Mouse (Mus musculus) lung, postnatal 10 days (tissue): ENCODE results near the gene Ube2o.

ENCODE experiments used
- DNase-seq: peaks from one replicate; pipeline ENCODE4 v3.0.0; 2021

Ube2o gene

DNA sequence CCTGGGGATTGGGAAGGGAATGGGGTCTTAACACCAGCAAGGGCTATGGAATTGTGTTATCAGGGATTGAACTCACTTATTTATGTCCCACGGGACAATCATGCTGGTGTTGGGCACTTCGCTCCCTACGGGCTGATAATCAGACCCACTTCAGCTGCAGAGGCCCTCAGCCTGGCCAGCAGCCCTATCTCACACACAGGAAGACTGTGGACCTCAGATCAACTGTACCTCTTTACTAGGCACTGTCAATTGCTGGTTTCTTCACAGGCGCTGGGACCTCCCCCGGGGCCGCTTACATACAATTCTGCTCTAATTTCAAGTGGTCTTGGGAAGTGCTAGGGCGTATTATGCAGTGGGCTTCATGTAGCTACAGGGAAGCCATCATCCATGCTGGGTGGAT, 44.6 kb downstream of the Ube2o start:
- no peak for DNase-seq

DNA sequence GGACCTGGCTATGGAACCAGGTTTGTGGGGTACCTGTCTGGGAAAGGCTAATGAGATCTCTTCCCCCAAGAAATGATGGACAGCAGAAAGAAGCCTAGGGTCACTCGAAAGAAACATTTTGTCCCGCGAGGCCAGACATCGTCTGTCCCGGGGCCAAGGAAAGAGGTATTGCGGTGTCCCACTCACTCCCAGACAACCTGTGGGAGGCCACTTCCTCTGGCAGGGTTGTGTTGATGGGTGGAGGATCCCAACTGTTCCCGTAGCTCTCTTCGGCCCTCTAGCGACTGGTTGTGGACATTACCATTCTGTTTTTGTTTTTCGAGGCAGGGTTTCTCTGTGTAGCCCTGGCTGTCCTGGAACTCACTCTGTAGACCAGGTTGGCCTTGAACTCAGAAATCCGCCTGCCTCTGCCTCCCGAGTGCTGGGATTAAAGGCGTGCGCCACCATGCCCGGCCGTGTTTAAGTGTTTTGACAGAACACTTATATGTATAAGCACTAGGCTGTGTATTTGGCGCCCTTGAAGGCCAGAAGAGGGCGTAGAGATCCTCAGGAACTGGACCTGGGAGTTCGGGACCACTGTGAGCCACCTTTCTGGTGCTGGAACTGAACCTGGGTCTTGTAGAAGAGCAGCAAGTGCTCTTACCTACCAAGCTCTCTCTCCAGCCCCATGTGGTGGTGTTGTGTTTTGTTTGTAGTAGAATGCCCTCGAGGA, 46.9 kb downstream of the Ube2o start:
- peak; percentile 85 for DNase-seq

DNA sequence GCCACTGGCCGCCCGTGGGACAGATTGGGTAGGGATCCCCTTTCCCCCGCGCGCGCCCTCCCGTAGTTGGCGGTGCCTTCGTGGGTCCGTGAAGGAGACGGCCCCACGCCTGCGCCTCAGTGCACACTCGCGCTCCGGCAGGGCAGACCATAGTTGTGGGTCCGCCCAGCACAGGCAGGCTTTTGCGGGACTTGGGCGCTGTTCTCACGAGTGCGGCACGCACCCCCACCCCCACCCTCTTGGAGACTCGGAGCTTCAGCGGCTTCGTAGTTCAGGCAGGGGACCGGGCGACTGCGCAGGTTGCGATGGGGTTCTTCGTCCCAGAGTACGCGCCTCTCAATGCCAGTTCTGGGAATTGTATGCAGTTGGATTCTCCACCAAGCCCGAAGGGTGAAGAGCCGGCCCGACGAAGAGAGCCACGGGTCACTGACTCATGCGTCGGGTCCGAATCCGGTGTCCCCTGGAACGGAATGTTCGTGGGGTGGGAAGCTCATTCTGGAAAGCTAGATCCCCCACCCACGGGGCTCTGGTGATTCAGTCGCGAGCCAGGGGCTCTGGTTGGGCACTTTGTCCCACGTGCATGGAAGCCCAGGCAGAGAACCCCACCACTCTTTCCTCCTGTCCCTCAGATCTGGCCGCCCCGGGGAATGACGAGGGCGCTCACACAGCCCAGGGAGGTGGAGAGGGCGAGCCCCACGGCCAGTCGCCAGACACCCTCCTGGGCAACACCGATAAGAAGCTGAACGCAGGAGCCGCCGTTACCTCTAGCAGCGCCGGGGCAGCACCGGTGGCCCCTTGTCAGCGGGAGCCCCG, 47.7 kb downstream of the Ube2o start:
- DNase-seq = peak; percentile 44

DNA sequence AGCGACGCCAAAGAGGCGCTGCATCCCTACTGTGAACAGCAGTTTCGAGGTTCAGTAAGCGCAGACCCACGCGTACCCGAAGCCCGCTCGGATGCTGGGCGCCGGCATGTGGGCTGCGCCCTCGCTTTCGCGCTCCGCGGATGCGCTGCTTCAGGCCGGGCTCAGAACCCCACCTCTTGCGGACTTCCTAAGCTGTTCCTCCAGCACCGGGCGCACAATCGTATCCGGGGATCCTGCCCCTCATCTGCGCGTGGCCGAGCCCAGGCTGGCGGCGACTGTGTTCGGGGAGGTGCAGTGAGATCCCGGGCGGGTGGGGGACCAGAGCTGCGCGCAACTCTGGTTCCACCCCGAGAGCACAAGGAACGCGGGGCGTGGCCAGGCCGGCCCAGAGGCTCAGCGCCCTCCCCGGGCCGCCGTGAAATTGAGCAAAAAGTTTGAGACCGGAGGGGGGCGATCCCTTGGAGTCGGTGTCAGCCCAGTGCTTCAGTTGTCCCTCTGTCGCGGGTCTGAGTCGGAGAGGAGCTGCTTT, 48.4 kb downstream of the Ube2o start:
- DNase-seq = peak; percentile 87

DNA sequence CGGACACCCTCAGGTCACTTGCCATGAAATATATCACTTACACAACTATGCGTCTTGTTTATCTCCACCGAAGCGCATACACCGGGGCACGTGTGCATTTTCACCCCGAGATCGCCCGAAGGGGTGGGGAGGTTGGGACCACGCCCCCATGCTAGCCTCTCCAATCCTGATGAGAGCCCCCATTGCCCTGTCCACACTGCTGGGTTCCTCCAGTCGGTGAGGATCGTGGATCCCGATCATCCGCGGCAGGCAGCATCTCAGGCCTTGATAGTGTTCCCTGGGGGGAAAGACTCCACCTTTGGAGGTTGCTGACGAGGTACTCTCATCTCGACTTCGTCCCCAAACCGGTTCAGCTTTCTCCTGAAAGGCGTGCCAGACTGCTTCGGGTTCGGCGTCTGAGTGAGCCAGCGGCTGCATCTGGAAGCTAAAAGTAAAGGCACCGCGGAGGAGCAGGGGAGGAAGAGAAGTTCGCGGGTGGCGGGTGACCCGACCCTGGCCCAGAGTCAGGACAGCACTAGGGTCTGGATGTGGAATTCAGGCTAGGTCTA, 48.9 kb downstream of the Ube2o start:
- peak; percentile 58 for DNase-seq

DNA sequence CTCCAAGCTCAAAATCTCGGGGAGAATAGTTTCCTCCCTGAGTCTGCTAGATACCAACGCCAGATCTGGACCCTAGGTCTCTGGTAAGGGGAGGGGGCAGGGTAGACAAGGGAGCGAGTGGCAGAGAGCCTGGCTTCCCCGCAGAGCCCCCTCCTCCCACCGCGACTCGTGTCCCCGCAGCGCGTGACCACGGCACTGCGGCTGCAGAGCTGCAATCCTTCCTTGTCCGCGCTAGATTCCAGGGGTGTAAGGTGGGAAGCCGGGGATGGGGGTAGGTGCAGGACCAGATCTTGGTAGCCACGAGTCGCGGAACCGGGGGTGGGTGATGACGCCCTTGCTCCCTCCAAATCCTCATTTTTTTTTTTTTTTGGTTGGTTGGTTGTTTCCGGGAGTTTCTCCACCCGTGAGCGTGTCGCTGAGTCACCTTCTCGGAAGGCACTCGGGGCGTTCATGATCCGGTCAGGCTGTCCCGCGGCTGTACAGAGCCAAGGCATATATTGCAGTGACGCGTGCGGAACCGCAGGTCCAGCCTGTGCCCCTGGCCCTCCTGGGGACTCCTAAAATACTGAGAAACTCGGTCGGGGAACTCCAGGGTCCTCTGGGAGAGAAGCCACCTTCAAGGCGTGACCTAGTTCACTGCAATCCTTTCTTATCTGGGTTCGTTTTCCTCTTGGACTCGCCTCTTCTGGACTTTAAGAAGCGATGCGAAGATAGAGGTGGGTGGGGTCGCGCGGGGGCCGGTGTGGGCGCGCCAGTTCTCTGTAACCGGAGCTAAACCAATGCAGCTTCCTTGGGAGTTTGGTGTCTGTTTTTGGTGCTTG, 49.7 kb downstream of the Ube2o start:
- DNase-seq = no peak

DNA sequence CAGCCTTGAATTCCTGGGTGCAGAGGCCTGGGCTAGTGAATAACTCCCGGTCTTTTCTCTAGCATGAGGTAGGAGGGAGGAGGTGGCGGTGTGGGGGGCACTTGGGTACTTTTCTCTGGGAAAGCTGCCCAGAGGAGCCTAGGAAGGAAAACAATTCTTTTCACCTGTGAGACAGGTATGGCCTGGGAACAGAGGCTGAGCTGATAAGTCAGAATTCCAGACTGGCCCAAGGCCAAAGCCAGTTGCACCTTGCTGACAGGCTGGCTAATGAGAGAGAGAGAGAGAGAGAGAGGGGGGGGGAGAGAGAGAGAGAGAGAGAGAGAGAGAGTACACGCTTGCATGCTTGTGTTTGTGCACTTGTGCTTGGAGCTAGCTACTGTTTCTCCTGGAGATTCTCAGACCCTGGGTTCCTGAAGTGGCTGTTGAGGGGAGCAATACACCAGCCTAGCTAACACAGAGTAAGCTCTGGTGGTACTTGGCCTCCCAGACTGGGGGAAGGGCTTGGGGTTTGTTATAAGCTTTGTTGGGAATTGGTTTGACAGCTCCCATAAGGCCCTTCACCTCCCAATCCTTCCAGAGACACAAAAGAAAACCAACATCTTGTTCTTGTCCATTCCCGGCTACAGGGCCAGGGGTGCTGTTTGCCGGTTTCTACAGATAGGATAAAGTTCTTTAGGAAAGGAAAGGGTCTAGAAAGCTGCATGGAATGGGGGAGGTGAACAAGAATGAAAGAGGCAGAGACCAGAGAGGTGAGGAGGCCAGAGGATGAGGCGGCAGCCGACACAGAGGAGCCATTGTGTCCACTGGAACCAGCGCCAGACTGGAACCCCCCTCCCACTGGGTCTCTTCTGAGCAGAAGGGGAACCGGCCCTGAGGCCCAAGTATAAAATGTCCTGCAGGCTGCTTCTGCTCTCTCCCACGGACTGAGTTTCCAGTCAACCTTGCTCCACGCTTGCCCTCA, 50.8 kb downstream of the Ube2o start, which contains the start of gene Sphk1:
Gene Sphk1 (plus strand): TSS at position 739 of the 961 bp plus-strand sequence.
- peak; percentile 59 for DNase-seq

DNA sequence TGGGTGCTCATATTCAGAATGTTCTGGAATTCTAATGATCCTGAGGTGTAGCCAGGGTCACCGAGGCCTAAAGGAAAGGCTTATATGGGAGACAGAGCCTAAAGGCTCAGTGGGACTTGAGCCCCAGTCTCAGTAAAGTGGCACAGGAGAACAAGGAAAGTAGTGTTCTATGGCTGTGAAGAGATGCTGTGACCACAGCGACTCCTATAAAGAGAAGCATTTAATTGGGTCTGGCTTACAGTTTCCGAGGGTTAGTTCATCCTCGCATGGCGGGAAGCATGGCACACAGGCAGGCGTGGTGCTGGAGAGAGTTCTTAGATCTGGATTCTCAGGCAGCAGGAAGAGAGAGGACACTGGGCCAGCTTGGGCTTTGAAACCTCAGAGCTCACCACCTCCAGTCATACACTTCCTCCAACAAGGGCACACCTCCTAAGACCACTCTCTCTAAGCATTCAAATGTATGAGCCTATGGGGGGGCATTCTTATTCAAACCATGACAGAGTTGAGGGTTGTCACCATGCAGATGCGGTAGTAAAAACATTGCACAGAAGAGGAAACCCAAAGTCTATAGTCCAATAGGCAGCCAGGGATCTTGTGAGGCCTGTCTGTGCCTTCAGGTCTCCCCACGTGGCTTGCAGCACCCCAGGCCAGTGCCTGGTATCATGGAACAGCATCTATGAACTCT, 52.5 kb downstream of the Ube2o start:
- no peak for DNase-seq

DNA sequence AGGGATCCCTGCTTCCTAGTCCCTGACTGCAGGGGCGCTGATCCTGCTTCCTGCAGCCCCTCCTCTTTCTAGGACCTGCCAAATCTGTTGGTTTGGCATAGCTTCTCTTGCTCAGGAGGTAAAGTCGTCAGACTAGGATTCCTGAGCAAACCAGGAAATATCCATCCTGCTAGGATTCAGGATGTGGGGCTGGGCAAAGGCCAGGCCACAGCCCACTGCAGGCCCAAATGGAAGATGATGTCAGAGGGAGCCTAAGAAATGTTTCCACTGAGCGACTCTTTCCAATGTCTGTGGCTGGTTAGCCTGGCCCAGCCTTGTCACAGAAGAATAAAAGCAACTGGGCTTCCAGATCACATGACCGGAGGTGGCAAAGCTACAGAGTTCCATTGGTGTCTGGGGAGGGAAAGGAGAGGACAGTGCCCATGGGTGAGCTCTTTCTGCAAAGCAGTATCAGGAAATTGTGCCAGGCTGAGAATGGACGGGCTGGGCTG, 57.5 kb downstream of the Ube2o start:
- DNase-seq = peak; percentile 64

DNA sequence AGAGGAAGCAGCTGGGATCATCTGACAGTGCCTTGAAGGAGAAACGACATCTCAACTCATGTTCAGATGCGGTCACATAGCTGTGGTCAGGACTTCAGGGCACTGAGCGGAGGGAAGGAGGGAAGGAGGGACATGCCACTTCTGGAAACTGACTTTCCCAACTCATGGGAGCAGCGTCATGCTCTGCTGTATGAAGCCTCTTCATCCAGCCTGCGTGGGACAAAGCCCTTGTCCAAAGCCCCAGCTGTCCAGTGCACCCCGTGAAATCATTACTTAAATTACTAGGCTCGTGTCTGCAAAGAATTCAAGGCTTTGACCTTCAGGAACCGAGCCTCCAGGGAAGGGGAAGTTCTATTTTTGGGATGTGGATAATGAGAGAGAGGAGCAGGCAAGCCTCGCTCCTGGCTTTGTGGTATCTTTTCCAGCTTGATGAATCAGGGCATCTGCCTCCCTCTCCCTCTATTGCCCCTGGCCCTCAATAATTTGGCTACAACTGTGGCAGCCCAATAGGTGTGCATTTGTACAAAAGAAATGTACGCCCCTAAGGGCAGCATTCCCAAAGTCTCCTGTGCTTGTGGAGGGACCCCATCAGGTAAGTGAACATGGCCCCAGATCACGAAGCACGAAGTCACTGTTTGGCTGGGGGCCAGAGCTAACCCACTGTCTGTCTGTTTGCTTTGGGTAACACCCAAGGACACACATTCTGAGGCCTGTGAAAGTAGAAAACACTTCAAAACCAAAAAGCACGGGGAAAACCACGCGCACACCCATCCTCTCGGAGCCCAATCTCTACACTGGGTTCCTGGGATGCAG, 58.2 kb downstream of the Ube2o start:
- peak; percentile 31 for DNase-seq

DNA sequence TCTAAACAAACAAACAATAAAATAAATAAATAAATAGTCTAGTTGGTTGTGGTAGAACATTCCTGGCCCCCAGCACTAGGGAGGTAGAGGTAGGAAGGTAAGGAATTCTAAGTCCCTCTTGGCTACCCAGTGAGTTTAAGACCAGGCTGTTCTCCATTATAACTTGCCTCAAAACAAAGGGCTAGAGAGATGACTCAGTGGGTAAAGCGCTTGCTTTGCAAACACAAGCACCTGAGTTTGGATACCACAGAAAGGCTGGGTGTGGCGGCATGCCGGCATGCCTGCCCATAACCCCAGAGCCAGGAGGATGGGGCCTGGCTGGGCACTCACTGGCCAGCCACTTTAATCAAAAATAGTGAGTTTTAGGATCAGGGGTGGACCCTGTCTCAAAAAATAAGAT, 59.2 kb downstream of the Ube2o start:
- DNase-seq = no peak

DNA sequence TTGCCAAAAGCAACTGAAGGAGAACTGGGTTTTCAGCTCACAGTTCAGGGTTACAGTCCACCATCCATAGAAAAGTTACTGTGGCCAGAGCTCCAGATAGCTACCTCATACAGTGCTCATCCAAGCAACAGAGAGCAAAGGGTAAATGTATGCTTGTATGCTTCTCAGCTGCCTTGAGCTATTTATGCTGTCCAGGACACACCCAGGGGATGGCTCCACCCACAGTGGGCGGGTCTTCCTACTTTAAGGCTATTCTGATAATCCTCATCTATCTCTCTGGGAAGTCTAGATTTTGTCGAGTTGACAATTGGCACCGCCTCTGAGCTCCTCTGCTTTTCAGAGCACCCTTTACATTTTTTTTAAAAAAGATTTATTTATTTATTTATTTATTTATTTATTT, 60.1 kb downstream of the Ube2o start:
- peak; percentile 59 for DNase-seq

DNA sequence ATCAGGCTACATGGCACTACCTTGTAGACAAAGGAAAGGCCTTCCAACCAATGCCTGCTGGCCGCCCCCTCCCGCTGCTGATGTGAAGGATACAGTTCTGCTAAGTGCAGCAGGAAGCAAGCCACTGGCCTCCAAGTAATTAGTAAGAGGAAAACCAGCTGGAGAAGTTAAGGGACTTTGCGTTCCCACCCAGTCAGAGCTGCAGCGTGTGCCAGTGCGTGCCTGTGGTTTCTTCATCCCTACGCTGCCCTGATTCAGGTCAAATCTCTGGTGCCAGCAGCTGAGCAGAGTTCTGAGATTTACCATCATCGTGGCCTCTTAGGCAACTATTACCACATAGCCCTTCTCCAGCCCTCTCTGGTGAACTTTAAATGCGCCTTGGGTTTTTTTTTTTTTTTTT, 62.8 kb downstream of the Ube2o start:
- peak; percentile 75 for DNase-seq

DNA sequence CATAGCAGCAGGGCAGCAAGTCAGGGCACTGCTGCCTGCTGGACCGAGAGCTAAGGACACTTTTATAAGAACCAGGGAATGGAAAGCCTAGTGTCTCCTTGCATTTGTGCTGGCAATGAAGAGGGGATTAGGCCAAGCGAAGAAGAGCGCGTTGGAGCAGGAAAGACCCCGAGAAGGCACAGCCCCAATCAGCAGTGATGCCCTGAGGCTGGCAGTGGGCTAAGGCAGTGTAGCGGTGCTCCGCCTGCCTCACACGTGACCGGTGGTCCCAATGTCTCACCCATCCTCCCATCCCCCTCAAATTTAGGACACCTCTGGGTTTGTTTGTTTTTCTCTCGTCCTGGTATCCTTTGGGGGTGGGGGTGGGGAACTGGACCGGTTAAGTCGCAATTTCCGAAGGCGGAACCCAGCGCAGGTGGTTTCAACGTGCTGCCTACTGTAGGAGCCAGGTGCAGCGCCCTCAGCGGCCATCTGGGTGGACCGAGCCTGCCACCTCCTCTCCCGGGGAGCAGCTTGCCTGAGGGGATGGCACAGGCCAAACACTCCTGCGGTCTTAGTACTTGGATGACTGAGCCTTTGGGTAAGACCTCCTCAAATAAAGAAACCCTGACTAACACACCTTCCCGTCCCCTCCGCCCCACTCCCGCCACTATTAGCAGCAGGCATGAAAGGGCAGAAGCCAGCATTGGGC, 65.8 kb downstream of the Ube2o start:
- no peak for DNase-seq

DNA sequence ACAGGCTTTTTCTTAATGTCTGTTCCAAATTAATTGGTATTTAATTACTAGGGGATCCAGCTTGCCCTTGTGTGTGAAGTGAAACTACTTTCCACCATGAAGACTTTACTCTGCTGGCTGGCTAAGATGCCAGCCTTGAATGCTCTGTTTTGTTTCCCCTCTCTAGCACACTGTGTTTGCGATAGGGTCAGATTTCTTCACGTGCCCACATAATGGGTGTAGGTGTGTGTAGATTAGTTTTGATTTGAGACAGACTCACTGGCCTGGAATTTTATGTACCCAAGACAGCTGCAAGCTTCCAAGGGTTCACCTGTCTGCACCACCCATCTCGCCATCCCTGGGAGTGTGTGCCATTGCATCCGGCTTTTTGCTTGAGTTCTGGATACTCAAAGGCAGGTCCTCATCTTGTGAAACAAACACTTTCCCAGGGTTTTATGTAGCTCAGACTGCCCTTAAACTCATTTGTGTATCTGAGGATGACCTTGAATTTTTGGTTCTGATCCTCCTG, 67.7 kb downstream of the Ube2o start:
- no peak for DNase-seq

DNA sequence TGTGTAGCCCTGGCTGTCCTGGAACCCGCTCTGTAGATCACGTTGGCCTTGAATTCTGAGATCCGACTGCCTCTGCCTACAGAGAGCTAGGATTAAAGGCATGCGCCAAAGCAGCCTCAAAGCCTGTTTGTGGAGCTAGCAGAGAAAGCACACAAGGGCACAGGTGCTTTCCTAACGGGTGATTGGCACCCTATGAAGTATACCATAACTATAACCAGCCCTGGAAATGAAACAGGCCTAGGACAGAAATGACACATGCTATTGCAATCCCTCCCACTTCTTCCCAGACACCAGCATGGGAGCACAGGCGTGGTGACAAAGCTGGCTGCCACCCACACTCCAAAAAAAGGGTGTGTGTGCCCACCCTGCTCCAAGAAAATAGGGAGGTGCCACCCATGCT, 68.3 kb downstream of the Ube2o start:
- no peak for DNase-seq

DNA sequence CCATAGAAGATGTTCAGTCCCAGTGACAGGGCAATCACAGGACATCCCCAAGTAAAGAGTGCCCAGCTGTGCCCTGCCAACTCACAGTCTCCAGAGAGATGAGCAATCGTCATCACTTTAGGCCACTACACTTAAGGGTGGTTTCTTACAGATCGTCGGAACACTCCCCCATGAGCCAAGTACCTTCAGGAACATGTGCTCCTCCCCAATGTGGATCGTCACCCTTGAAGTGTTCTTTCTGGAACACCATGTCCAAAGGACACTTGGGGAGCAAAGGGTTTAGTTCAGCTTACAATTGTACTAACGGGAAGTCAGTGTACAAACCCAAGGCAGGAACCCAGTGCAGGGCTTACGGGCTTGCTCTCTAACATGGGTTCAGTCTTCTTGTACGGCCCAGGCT, 69.1 kb downstream of the Ube2o start:
- DNase-seq = no peak

DNA sequence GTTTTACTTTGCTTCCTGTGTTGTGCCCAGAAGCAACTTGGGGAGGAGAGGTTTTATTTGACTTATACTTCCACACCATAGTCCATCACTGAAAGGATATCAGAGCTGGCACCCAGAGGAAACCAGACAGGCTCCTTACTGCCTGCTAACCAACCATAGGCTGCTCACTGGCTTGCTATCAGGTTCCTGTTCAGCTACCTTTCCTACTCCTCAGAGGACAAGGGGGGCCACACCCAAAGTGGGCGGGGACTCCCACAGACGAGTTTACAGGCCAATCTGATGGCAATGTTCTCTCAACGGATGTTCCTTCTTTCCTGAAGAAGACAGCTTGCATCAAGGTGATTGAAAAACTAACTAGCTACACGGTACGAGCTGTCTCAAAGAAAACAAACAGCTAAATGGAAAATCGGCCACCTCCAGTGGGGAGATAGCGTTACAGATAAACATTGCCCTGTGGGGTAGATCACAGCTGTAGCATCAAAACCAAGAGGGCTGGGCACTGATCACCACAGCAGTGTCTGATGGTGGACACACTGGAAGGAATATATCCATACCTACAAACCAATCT, 69.9 kb downstream of the Ube2o start:
- DNase-seq = no peak

DNA sequence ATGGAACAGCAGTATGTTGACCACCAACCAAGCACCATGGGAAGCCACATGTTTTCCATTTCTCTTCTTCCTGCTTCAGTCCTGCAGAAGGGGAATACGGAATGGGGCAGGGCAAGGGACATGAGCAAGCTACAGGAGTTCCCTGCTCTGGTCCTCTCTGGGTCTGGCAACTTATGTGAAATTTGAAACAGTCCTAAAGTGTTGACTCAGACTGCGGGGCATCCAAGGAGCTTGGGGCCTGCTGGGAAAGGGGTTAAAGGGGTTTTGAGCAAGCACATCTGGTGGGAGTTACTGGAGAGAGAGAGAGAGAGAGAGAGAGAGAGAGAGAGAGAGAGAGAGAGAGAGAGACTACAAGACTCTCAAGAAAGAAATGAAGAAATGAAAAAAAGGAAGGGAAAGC, 72.6 kb downstream of the Ube2o start:
- DNase-seq = no peak
